Mouse (Mus musculus): ENCODE results near the gene Rasal3.

Gene Rasal3

GRCm38 (mm10) chr17:32388370-32389100 lies 14.8 kb downstream of the Rasal3 start:
- DNase-seq, result peak; percentile 42

DNA sequence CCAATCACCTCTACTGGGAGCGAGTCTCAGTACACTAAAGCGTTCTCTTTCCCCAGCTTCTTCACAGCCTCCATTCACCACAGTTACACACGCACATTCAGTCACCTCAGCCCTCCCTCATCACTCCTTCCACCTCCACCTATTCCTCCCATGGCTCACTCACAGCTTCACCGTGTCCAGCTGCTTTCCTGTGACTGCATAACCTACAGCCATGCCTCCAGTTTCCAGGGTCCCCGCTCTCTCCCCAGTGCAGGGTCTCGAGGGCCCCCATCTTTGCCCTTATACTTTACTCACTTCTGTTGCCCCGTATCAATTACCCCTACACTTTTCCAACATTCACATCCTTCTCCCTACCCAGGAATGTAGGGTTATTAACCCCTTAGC lies 15.4 kb downstream of the Rasal3 start:
- no peak for DNase-seq

- peak; percentile 47 for DNase-seq
Observed at GRCm38 (mm10) chr17:32386659-32387432, 16.5 kb downstream of the Rasal3 start.

DNA sequence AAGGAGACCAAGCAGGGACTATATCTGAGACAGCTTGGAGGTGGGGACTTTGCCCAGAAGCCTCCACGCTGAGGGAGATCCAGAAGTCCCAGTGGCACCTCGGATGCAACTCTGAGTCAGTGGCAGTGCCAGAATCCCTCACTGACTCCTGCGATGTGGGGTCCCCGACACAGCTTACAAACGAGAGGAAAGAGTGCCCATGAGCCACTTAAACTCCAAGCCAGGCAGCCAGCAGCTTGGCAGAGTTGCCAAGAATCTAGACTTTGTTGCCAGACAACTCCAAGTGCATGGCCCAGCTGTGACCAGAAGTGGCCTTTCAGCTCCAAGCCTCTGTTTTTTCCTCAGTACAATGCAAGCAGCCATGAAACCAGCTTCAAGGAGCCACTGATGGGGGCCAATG lies 19.7 kb downstream of the Rasal3 start:
- no peak for DNase-seq

DNA sequence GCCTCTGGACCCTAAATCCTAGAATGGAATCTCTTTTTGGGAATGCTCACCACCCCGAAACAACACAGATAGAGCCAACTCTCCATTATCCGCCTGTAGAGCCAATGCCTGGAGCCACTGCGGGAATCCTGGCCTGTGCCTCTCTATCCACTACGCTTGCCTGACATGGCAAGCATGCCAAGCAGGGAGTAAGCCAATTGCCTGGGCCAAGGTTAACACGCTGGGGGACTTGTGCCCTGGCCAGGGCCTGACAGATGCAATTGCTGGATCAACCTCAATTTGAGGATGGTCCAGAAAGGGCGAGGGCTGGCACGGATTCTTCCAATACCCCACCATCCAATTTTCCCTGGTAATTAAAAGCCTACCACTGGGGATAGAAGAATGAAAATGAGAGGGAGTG lies 20.8 kb downstream of the Rasal3 start:
- DNase-seq, result no peak

- no peak for DNase-seq
Observed at GRCm38 (mm10) chr17:32378786-32379185, 24.6 kb downstream of the Rasal3 start.

DNA sequence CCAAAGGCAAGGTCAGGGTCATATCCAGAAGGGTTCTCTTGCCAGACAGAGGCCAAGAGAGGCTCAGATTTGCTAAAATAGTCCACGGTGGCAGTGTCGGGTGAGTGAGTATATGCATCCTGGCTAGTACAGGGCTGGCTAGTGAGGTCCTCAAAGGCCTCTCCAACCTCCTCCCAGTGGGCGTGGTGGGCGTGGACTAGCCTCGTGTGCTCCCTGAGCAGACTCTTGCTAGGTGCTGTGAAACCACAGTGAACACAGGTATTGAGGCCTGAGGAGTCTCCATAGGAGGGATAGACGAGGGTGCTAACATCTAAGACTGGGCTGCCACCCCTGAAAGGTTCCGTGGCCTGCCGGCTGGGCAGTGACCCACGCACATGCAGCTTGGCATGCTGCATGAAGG lies 26.2 kb downstream of the Rasal3 start:
- no peak for DNase-seq

GRCm38 (mm10) chr17:32376475-32376874 lies 26.9 kb downstream of the Rasal3 start:
- DNase-seq, result no peak

DNA sequence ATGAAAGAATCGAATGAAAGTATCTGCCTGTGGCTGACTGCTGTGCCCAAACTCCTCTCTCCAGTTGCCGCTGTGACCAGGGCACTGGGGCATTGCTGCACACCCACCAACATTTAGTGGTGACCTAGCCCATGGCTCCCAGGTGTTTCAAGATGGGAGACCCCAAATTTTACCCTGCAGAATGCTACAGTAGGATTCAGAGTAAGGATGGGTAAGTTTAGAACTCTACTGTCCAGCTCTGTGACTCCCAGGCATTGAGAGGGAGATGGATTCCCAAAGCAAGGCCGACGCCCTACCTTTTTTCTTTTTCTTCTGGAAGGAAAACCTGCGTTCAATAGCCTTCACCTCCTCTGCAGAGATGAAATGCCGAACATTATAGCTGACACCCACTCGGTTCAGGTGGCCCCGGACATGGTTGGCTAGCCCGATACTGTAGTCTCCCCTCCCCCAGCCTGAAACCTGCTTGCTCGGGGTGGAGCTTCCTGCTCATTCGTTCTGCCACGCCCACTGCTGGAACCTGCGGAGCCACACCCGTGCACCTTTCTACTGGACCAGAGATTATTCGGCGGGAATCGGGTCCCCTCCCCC lies 34.3 kb downstream of the Rasal3 start:
- no peak for DNase-seq

DNA sequence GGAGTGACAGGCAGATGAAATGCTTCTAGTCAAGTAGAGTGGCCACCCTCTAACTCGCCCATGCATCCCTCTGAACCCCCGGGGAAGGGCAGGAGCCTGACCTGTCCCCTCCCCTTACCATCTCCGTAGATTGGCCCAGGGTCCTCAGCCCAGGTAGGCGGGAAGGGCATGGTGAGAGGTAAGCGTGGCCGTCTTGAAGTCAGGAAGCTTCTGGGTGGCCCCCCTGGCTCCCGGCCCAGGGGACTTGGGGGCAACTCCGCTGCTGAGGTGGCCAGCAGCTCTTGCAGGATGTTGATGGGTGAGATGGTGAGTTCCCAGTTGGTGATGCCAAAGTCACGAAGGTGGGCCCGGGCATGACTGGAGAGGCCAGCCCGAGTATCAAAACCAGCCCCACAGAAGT lies 35.7 kb downstream of the Rasal3 start:
- no peak for DNase-seq

DNA sequence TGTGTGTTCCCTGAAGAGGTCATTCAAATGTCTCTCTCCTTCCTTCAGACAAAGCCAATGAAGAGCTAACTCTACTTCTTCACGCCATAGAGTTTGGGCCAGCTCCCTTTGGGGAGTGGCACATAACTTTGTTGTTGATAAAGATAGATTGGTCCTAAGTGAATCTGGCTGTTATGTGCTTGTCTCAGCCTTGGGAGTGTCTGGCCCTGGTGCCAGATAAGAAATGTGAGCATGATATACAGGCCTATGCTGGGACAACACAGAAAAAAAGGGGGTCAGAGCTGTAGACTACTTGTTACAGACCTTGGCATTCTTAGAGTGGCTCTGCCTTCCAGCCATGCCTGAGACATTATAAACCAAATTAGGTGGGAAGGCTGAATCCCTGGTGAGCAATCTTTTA lies 38.1 kb downstream of the Rasal3 start:
- DNase-seq, result no peak

DNA sequence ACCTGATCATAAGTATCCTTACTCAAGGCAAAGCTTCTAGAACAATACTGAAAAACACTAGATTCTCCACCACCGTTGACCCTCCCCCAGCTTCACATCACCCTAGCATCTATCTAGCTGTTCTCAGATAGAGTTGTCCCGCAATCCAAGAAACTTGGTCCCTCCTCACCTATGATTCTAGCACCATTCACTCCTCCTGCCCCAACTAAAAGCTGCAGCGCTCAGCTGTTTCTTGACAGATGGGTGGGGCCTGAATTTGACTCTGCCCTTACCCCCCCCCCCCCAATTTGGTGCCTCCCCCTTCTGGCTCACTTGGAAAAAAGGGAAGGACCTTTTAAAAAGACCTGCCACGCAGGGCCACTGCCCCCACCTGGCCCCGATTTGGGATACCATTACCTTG lies 38.5 kb downstream of the Rasal3 start:
- no peak for DNase-seq

DNA sequence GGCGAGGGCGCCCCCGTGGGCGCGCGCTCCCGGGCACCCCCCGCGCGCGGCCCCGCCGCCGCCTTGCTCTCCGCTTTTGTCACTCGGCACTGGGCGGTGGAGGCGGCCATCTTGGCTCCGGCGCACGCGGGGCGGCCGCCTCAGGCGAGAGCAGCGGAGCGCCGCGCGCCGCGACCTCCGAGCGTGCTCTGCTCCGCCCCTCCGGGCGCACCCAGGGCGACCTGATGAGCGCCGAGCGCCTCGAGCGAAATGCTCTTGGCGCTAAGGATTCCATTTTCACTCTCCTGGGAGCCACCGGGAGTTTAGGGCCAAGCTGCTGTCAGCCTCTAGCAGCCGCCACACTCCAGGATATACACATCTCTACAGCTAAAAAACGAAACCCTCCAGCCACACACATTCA lies 39.1 kb downstream of the Rasal3 start:
- peak; percentile 94 for DNase-seq

DNA sequence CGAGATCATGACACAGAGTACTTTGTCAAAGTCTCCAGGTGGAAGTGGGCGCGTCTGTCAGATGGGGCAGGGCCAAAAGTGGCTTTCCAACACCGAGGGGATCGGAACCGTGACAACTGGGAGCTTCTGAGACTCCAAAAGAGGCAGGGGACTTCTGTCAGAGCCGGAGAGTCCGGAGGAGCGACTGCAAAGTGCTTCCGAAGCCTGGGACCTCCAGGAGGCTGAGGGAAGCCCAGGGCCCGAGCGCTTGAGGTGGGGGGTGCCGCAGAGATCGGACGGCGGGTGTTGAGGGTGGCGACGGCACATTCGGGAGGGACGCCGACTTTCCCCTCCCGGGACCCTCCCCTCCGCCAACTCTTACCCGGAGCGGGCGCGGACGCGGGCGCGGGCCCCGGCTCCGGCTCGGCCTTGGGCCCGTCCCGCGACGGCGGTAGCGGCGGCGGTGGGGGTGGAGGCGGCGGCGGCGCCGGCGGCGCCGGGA lies 39.5 kb downstream of the Rasal3 start:
- DNase-seq, result no peak

- no peak for DNase-seq
Observed at GRCm38 (mm10) chr17:32362686-32363085, 40.7 kb downstream of the Rasal3 start.

GRCm38 (mm10) chr17:32359928-32360327 lies 43.5 kb downstream of the Rasal3 start:
- DNase-seq, result no peak

GRCm38 (mm10) chr17:32358943-32359340 lies 44.4 kb downstream of the Rasal3 start:
- DNase-seq, result no peak

- no peak for DNase-seq
Observed at GRCm38 (mm10) chr17:32358192-32358942, 45.0 kb downstream of the Rasal3 start.

- no peak for DNase-seq
Observed at GRCm38 (mm10) chr17:32356766-32357760, 46.3 kb downstream of the Rasal3 start.

- DNase-seq, result no peak
Observed at GRCm38 (mm10) chr17:32356281-32356680, 47.1 kb downstream of the Rasal3 start.

DNA sequence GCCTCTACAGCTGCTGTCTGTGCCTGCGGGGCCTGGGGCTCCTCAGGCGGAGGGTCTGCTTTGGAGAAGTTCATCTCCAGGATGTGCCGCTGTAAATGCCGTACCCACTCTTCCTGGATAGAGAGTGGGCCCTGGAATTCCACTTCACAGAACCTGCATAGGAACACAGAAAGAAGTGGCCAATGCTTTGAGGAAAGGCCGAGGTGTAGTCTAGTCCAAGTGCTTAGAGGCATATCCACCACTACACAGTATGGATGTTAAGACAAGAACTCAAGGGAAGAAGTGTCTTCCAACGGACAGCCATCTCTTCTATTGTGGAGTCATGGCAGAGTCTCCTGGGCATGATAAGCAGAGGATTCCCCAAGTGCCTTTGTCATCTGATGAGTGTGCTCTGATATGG lies 48.4 kb downstream of the Rasal3 start:
- DNase-seq, result no peak

DNA sequence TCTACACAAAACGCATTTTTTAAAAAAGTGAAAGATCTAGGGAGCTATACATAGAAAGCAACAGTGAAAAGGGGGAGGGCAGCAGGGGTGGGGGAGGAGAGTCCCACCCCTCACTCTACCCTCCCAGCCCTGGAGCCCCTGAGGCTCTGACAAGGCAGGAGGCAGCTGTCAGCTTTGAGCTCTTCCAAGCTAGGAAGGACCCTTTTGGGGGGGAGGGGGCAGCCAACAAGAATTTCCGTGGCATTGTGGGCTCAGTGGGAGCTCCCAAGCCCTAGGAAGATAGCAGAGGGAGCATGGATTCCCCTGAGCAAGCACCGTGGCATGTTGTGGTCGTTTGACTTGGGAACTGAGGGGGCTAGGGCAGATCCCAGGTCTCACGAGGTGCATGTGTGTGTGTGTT lies 49.2 kb downstream of the Rasal3 start:
- no peak for DNase-seq

All from kidney, postnatal 14 days (tissue).